Mouse (Mus musculus) urinary bladder, postnatal 14 days (tissue): ENCODE results near the gene Mark2.
"Not testable (repeated sequence)": the region's sequence is repeated elsewhere in the genome, so short reads cannot be mapped to it uniquely, and the experiment has no call there.

Experiments used
- DNase-seq: peaks from one replicate; pipeline ENCODE4 v3.0.0; 2021; ENCODE audit warnings: low spot score

Mark2 gene

DNA sequence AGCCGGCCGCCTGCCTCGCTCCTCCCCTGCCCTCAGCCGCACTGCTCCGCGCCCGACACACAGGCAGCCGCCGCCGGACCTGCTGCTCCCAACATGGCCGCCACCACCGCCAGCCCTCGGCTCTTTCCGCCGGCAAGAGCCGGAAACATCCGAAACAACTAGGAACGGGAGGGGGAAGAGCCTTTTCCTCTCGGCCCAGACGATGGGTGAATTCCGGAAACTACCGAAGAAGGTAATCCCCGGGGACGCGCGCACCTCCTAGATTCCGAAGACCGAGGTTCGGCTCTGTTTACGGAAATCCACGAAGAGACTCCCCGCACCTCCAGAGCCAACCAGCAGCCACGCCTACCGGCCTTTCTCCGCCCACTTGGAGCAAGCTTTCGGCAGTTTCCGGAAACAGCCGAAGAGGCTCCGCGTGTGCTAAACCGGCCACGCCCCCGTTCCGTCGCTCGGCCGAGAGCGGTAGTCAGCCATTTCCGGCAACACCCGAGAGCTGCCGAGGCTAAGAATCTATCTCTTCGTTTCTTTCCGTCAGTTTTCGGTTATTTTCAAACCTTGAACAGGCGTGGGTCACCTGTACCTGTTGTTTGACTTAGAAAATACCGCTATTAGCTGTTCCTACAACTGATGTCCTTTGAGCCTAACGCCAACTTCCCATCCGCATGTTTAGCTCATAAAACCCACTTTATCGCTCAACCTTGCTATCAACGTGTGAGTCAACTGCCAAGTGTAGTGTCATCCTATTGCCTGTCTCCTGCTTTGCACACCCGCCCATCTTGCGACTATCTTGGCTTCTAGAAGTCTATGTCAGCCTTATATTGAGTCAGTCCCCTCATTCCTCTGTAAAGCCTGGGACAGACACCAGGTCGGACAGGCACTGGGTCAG lies at the start of gene Mark2:
Gene Mark2 (minus strand): TSS at position 349 of the 886 bp plus-strand sequence.
- peak; percentile 99 for DNase-seq

DNA sequence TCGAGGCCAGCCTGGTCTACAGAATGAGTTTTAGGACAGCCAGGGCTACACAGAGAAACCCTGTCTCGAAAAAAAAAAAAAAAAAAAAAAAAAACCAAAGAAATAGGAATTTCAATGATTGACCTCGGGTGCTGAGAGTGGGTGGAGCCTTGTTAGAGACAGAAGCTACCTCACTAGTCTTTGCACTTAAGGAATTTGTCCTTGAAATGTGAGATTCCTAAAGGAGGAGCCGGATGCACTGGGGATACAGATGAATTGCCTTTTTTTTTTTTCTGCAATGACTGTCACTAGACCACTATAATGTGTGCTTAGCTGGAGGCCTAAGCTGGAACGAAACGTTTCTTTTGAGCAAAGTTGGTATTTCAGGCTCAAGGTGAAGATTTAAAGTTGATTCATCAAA lies 46.8 kb upstream of the Mark2 start:
- DNase-seq = no peak

DNA sequence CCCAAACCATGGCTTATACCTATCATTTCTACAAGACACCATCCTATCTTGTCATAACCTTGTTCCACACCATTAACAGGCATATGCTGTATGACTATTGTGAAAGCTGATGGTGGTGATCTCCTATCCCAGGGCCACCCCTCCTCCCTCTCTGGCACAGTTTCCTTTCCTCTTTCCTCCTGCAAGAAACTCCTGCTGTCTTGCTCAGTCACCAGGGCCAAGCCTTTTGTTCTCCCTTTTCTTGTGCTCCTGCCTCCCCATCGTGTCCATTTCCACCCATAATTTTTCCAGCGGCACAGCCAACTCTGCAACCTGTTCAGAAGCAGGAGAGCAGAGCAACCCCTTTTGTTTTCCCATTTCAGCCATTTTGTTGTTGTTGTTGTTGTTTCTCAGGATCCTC lies 44.4 kb upstream of the Mark2 start:
- DNase-seq = no peak

DNA sequence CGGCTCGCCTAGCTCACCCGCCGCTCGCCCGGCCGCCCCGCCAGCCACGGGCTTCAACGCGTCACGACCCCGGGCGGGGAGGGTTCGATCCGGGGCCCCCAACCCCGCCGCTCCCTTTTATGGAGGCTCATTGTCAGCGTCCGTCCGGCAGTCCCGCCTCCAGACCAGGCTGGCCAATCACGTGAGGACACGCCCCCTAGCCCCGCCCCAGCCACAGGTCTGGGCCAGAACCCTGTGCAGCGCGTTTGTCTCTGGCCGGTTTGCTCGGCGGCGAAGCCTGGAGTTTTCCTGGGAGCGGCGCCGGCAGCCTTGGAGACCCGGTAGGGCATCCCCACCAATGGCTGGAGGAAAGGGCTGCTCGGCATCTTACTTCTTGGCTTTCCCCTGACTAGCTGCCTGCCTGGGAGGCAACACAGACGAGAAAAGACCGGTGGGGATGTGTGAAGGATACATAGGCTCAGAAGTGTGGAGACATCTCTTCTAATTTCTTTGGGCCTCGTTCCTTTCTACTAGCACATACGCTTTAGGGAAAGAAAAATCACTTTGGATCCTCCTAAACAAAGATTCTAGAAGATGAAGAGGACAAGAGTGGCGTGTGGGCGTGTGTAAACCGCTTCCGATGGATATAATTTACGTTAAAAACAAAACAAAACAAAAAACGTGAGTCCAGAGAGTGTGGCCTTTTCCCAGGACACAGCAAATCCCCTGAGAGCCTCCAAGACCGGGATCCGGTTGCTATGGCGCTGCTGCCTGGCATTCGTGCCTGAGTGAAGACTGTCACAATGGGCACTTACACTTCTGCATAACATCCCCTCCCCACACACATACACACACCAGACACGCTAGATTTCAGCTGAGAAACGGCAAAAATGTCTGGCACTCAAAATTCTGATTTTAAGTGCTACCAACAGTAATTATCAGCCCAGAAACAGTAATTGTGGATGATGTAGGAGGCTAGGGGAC lies 41.5 kb upstream of the Mark2 start, which contains the start of gene Spindoc:
Gene Spindoc (minus strand): TSS at position 92 of the 963 bp plus-strand sequence.
- peak; percentile 99 for DNase-seq

DNA sequence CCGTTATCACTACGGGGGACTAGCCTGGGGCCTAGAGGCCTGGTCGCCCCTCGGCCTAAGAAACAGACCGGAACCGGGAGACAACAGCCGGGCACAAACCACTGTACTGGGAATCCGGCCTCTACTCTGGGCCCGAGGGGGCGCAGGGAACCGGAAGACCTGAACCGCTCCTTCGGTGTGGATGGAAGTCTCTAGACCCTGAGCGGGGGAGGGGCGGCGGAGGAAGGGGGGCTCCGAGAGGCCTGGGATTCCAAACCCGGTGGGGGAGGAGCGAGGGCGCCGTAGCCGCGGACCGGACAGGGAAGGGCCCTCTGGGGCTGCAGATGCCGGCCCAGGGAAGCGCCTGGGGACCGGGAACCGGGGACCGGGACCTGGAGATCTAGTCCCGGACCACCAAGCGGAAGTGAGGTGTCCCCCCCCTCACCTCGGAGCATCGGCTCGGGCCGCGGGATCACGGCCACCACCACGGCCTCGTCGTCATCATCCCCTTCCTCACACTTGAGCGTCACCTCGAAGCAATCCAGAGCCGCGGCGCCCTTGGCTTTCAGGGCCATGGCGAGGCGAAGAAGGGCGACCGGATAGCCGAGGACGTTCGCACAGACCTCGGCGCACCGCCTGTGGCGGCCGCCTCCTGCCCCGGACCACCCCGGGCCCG lies 40.7 kb upstream of the Mark2 start:
- peak; percentile 59 for DNase-seq

DNA sequence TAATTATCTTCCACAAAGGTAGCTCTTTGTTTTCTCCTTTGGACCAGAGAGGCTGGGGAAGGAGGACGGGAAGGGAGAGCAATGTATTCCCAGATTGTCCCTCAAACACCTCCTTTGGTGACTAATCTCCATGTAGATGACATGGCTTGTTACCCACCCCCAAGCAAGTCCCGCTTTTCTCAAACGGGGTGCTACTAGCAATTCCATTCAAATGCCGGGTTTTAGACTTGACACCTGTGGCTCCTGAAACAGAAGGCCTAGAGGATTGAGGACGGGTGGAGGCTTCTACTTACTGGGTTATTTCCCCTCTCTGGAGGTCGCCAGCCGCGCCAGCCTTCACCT lies 40.2 kb upstream of the Mark2 start:
- DNase-seq = no peak

DNA sequence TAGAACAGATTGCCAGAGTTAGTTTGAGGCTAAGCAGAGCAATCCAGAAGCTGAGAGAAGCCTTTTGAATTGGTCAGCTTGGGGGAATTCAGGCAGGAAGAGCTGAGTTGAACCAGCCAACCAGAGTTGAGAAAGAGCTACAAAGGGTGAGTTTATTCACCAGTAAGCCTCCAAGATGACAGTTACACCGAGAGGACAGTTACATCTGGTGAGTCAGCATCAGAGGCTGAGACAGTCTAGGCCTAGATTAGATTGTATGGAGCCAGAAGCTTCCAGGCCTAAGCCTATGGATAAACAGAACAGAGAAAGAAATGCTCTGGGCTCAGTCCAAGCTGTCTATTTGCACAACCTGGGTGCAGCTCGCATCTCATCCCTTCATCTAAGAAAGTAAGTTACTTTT lies 36.0 kb upstream of the Mark2 start:
- DNase-seq = no peak

DNA sequence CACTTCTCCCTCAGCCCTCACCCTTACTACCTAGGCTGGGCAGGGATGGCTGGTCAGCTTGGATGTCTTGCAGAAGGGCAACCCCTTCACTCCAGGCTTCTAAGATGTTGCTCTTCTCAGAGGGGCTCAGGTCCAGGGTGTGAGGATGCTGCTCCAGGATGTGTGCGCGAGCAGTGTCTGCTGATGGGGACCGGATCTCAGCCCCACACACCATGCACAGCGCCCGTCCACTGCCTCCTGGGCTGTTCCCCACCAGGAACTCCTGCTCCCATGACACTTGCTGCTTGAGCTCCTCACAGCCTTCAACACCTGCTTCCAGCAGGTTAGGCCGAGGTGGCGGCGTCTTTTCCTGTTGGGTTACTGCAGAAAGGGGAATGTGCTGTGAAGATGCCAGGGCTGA lies 32.8 kb upstream of the Mark2 start:
- DNase-seq = no peak

DNA sequence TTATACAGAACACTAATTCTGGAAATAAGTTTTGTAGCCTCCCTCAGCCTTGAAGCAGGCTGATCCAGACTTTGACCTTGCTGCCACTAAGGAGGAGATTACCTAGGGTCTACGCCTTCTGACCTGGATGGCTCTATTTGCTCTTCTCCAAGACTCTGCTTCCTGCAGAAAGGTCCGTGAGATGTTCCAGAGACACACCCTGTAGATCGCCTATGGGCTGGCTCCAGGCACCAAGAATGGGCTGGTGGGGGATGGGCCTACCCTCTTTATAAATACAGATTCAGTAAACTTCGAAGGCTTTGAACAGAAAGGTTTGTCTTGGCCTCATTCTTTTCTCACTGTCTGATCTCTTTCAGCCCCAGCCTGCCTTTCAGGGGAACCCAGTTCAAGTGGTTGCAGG lies 27.8 kb upstream of the Mark2 start:
- DNase-seq = not testable (repeated sequence)

DNA sequence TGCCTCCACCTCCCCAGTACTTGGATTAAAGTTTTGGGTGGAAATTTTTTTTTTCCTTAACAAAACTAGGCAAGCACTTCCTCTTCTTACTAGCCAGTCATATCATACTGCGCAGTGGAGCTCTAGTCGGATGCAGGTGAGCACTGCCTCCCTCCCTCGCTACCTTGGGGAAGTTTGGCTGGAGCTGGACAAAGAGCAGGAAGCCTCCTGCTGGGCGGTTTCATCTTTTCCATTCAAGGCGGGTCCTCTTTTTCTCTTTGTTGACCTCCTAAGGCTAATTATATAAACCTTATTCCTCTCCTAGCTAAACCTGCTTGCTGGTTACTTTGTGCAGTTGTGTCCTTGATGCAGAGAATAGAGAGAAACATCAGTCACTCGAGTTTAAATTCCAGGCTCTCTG lies 12.0 kb upstream of the Mark2 start:
- DNase-seq = no peak

DNA sequence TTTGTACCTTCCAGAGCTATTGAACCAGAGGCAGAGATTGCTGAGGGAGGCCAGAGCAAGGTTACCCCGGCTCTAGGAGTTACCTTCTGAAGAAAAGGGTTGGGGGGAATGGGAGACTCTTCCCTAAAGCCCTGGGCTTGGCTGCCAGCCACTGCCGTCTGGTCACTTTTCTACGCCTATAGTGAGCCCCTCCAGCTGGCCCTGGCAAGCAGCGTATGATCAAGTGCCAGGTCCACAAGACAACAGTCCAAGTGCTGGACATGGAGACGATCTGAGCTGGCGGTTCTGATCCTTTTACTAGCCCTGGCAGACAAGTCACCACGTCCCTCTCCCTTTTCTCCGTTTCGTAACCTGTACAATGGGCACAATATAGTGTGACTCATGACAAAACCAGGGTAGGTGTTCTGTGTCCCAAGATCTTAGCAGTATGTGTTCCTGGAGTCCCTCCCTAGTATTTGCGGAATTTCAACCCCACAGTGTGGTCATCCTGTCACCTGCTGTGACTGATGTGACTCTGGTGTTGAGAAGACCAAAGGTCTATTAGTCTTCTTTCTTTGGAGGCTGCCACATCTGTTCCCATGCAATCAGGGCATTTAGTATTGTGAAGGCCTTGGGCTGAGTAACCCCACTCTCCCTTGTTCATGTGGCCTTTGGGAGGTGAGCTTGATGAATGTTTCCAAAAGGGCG lies 11.3 kb upstream of the Mark2 start:
- no peak for DNase-seq

DNA sequence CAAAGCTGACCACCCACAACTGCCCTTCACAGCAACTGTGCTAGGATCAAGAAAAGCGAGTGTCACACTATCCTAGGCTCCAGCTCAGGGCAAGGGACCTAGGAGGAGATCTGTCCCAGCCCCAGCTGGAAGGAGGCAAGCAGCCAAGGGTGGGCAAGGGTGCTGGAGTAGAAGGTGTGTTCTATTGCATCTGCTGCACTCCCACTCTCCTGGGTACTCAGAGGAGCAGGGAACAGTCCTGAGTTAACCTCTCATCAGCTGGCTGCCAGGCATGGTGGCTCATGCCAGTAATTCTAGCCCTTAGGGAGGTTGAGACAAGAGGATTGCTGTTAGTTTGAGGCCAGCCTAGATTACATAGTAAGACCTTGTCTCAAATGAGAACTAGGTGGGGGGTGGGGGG lies 8.3 kb upstream of the Mark2 start:
- no peak for DNase-seq

DNA sequence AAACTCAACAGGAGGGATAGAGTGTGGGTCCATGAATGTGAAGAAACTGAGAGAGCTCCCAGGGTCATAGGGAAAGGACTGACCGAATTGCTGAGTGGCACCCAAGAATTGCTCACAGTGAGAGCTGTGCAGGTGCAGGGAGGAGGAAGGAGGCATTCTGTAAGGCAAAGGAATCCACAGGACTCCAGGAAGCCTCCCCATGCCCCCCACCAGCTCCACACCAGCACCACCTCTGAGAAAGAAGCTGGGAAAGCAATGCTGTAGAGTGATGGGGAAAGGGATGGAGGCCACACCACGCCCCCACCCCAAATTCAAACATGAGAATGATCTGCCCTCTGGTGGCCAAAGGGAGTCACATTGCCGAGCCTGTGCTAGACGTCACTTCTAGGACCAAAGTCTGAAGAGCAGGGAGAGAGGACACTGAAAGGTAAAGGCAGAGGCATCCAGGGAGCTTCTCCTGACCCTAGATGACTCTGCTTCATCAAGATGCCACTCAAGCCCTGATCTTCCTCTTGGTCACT lies 3.6 kb upstream of the Mark2 start:
- DNase-seq = peak; percentile 29

DNA sequence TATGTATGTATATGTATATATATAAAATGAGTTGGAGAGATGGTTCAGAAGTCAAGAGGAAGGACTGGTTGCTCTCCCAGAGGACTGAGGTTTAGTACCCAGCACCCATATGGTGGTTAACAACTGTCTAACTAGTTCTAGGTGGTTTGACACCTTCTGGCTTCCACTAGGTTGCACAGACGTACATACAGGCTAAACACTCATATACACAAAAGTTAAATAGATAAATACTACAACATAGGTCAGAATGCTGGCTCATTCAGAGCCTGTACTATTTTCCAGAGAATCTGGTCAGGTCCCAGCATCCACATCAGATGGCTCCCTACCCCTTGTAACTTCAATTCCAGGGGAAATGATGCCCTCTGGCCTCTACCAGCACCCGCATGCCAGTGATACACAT lies 986 bp upstream of the Mark2 start:
- DNase-seq = no peak

DNA sequence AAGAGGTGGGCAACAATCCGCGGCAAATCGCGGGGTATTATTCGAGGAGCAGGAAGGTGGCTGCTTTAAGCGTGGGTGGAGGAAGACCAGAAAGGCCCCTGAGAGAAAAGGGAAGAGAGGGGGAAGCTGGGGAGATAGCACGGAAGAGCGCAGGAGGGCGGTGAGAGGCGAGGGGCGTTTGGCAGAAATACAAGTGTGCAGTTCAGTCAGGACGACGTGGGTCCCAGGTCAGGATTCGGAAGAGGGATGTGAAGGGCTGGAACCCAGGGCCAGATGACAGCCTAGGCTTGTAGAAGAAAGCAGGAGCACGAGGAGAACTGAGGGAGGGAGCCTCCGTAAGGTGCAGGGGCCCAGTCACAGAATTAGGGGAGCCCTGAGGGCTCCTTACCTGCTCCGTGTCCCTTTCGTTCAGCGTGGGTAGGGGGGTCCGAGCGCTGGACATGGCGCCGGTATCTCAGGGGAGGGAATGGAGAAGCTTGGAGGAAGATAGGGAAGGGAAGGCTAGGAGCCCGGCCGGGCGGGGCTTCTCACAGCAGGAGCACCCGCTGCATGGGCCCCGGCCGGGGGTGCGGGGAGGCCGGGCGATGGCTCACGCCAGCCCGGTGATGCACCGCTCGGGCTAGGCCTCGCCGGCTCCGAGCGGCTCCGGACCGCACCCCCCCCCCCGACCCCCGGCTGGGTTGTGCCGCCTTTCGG lies 732 bp downstream of the Mark2 start:
- no peak for DNase-seq

DNA sequence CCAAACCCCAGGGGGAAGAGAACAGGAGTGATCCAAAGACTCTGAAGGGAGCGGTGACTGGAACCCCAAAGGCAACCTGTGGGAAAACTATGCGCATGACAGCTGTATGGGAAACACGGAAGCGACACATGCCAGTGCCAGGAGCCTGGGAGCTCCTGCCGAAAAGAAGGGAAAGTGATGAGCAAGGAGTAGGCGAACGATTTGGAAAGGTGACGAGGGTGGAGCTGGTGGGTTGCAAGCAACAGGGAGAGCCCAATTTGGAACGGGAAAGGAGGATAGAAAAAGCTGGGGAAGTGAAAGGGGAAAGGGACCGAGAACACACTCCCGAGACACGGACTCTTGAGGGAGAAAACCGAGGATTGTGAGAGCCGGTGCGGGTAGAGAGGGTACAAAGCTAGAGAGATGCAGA lies 1.3 kb downstream of the Mark2 start:
- DNase-seq = peak; percentile 27

DNA sequence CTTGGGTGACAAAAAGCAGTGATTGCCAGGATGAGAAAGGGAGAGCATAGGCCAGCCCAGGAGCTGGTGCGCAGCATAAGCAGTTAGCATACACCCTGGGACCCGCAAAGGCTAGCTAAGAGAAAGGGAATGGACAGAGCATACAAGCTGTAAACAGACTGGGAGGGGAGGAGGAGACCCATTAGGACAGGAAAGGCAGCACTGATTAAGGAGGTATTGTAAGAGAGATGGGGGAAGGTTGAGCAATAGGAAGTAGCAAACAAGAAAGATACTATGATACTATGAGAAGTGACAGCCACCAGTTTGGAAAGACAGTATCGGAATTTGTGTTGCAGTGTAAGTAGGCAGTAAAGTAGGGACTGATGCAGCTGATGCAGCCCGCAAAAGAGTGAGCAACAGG lies 1.8 kb downstream of the Mark2 start:
- DNase-seq = no peak

DNA sequence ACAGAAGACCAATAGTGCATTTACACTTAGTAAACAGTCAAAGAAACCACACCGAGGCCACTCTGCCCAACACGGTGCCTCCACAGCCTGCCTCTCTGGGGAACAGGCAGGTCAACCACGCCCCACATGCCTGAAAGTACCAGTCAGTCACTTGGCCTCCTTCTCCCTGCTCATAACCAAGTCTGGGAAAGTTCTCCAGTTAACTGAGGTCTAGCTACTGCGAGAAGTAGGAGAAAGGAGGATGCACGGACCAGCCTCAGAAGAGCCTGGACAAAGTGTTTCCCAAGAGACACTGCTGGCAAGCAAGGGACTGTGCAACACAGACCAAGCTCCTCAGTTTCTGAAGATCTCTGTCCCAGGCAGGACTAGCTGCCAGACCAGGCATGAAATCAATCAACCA lies 2.6 kb downstream of the Mark2 start:
- DNase-seq = peak; percentile 70

DNA sequence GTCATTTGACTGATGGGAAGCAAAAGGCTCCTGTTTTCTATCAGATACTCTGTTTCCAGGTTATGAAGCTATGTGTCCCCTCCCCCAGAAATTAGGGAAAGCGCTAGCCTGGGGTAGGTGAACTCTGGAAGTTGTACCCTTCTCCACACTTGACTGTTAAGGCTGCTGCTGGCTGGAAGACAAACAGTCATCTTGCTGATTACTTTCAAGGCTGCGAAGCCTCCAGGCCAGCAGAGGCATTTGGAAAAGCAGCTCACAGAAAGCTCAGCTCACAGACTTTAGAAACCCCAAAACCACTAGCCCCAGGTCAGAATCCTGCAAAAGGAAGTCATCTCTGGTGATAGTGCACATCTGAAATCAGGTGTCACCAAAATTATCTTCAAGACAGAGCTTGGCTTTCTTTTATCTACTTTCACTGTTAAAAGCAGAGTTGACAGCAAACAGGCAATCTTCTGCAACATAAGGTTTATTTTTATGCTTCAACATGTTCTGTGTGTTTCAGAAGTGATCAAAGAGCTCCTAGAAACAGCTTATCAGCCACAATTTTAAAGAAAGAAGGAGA lies 3.8 kb downstream of the Mark2 start:
- no peak for DNase-seq

DNA sequence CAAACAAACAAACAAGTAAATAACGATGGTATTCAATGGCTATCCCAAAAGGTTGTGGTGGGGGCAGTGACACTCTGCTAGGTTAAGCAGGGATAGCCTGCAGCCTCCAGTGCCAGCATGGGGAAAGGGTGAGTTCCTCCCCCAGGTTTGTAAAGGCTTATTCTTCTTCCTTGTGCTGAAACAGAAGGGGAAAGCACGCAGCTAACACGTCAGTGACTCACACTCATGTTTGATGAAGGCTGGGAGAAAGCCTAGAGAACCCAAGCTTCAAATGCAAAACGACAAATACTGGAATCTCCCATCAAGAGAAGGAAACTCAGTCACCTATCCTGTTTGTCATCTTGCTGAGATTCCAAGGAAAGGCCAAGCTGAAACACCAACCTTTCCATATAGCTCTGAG lies 6.0 kb downstream of the Mark2 start:
- DNase-seq = no peak

DNA sequence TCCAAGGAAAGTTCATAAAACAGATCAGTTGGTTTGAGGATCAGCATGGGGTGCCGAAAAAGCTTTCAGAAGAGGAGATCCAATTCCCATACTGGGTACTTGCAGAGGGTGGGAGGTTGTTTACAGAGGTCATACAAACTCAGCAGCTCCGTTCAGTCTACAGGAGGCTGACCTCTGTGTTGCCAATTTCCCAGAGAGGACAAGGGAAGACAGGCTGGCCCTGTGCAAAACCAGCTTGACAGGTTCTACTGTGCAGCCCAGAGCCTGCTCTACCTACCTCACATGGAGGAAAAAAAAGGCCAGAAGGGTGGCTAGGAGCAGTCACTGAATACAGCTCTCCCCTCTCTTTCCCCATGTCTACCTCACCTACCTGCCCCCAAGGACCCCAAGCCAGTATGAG lies 7.6 kb downstream of the Mark2 start:
- DNase-seq = peak; percentile 79
